Mouse (Mus musculus) erythroid progenitor cell, adult 5-6 weeks (primary cell): ENCODE data around the gene Cfap77. TPM values are rescaled to one million over a fixed set of nuclear protein-coding genes. Genes with fewer than 3 reads are reported as not detected.
"Not testable (repeated sequence)": the region's sequence is repeated elsewhere in the genome, so short reads cannot be mapped to it uniquely, and the experiment has no call there.

Experiments
- ATAC-seq: replicated peaks from 2 replicates; pipeline ENCODE4 v1.8.0; 2016; ENCODE audit warnings: moderate number of reproducible peaks, mild to moderate bottlenecking, moderate TSS enrichment, inconsistent platforms; ENCODE audit not compliant: poor library complexity, low FRiP score, severe bottlenecking
- total RNA-seq, 2 experiments: library from RNA; stranded (forward) in 1 of 2; stranded (reverse) in 1 of 2; fragments of 150-400 nt in 1 of 2; fragments of 186-747, 209-891 nt in 1 of 2; gene quantifications; 2 replicates each; pipeline versions ENCODE4 v1.2.3 to v1.2.4; 2015 to 2017; ENCODE audit warnings: low replicate concordance in 2 of 2

Cfap77 gene
- total RNA-seq (2015; ENCODE audit: low replicate concordance) (not detected in 2 replicates), total RNA-seq (2017; ENCODE audit: low replicate concordance) (not detected in 2 replicates)

DNA sequence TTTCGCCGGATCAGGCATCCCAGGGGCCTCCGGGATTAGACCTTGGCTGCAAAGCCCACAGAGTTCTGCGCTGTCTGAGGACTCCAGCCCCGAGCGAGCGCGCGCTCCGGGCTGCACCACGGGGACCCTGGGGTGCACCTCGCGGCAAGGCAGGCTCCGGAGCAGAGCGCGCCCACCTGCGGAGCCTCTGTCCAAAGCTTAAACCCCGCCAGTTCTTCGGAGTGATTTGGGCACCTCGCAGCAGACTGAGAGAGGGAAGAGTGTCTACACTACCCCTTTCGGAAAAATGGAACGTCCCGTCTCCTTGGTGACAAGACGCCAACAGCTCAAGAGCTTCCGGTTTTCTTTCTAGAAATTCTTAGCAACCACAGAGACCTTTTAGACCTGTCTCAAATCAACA is at the start of gene Cfap77:
TSS of gene Cfap77 (minus strand) at position 76 of the 400 bp plus-strand sequence.
- ATAC-seq = 0 out of 2 replicates have a peak, but pooled peaks have one; percentile 33

DNA sequence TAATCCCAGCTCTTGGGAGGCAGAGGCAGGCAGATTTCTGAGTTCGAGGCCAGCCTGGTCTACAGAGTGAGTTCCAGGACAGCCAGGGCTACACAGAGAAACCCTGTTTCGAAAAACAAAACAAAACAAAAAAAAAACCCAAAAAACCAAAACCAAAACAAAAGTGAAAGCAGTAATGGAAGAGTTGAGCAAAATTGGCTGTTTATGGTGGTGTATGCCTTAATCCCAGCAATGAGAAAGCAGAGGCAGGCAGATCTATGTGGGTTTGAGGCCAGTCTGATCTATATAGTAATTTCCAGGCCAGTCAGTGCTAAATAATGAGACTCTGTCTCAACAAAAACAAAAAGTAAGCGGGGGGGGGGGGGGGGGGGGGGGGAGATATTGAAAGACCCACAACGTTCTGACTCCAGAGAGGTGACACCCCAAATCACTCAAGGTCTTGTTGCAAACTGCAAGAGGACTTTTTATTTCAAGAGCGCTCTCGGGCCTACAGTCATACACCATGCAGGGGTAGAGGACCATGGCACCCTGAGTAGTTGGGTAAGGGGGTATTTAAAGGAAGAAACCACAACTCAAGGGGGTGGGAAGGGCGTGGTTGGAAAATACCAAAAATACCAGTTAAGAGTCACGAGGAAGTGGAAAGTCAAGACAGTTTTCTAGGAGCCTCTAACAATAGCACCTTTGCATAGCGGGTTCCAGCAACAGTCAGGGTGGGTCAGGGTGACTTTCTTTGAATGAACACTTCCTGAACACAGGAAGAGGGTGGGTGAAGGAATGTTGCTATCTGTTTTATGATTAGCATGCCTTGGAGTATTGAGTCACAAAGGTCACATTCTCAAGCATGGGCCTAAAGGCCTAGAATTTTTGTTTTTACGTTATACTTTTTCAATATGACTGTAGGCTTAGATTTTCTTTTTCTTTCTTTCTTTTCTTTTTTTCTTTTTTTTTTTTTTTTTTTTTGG is 47.8 kb upstream of the Cfap77 start:
- not testable (repeated sequence) for ATAC-seq

DNA sequence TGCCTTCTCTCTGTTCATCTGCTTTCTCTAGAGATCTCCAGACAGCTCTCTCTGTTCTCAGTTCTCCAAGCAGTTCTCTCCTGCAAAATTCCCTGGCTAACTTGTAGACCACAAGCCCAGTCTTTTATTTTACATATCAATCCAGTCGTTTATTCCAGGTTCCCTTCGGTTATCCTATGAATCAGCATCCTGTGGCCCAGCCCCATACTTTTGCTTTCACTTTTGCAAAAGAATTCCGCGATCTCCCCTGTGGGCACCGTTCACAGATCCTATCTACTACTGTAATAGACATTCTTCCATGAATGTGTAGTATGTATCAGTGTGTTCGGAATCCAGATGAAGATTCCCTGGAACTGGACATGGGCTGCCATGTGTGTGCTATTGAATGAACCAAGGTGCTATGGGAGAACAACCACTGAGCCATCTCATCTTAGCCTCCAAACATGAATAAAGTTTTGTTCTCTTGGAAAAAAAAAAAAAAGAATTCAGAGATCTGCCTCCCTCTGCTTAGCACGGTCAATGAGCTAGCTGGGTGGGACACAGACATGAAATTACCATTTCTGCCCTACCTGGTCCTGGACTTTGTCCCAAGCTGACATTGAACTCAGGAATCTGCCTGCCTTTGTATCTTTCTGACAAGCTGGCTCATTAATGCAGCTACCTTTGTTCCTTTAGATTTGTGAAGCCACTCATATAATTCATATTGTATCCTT is 46.1 kb upstream of the Cfap77 start:
- ATAC-seq = peak; percentile 14; the same call in 1 of the 2 replicates

DNA sequence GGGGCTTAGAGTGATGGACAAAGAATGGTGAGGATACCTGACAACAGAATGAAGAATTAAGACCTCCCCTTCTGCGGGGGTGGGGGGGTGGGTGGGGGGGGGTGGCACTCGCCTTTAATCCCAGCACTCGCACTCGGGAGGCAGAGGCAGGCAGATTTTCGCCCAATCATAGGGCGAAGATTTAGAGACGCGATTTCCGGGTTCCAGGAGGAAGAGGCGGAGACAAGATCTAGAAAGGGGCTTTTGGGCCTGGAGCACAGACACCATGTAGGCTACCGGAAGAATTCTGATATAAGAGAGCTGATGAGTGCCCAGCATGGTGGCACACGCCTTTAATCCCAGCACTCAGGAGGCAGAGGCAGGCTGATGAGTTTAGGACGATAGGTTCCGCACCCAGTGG is 44.8 kb upstream of the Cfap77 start:
- no peak for ATAC-seq

DNA sequence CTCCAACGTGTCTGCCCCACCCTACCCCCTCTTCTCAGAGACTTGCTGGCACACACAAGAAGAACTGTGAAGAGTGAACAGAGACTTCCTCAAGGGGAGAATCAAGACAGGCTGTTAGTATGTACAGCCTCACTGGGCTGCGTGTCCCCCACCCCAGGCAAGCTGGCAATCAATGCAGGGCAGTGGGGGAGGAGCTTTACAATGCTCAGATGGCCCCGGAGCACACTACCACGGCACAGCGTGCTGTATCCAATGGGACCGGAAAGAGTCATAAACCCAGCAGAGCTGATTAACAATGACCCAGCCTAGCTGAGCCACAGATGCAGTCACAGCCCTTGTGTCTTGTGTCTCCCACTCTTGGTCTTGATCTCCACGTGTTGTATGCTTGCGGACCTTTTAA is 43.9 kb upstream of the Cfap77 start:
- no peak for ATAC-seq

DNA sequence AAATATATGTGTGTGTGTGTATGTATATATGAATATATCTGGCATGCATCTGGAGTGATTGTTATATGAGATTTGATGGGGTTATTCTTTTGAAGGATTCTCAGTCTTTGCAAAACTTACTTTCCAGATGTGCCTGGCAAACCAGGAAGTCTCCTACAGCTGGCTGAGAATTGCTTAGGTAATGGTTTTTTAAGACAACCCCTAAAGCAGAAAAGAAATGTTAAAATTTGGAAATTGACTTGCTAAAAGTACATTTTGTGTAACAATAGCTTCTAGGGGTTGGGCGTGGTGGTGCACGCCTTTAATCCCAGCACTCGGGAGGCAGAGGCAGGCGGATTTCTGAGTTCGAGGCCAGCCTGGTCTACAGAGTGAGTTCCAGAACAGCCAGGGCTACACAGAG is 43.1 kb upstream of the Cfap77 start:
- ATAC-seq = not testable (repeated sequence)

DNA sequence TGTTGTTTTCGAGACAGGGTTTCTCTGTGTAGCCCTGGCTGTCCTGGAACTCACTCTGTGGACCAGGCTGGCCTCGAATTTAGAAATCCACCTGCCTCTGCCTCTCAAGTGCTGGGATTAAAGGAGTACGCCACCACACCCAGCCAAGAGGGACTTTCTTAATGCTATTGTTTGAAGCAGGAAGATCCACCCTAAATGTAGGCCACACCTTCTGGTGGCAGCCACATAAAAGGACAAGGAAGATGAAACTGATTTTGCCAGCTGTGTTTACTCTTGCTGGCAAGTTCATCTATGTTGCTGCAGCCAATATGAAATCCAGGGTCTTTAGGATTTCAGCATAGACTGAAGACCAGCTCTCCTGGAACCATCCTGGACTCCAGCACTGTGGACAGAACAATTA is 42.6 kb upstream of the Cfap77 start:
- no peak for ATAC-seq

DNA sequence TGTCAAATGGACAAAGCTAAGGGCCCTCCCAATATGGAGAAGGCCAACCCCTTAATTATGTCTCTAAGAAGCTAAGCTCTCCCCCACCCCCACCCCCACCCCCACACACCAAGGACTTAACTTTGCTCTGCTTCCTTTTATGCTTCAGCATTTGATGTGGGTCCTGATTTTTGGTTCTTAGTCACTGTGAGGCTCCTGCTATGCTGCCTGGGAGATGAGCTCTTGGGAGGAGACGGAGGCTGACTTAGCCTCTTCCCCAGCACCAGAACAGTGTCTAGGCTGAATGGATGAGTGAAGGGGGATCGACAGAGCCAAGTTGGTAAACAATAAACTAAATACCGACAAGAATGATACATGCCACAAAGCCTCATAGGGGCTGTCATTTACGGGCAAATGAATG is 41.9 kb upstream of the Cfap77 start:
- no peak for ATAC-seq

DNA sequence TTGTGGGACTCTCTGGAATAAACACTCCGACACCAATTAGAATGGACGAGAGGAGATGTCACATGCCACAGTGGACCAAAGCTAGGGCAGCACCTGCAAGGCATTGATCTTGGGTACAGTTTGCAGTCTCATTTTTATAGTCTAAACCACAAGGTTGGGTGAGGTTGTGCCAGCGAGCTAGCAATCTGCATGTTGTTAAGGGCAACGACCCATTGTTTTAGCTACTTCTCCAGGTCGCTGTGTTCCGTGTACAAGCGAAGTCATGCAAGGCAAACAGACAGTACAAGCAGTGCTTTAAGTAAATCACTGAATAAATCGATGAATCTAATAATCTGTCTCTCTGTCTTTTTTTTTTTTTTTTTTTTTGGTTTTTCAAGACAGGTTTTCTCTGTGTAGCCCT is 40.8 kb upstream of the Cfap77 start:
- ATAC-seq = no peak

DNA sequence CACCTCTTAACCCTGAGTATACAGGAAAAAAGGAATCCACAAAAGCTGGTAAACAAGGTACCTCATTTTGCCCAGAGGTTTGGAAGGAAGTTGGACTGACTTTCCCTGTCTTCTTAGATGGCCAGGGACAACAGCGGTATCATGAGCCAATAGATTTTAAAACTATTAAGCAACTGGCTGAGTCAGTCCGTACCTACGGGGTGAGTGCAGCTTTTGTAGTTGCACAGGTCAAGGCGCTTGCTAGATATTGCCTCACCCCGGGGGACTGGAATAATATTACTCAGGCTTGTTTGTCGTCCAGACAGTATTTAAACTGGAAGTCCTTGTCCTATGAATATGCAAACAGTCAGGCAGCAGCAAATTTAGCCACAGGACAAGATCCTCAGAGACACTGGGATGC is 34.4 kb upstream of the Cfap77 start:
- not testable (repeated sequence) for ATAC-seq

DNA sequence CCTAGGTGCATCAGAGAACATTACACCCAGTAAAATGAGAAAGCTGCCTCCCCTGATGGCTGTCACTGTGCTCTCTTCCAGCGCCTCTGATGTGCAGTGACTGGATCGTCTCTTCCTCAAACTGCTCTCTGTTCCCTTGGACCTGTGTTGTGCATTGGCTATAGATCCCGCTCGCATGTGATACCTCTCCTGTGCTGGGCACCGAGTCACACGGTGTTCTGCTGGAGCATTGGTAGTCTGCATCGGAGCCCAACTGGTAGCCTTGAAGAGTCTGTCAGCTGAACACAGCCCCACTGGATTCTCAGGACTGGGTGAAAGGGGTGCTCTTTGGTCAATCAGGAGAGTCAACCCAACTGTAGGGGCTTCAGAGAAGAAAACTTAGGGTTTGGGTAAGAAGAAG is 31.2 kb upstream of the Cfap77 start:
- ATAC-seq = no peak

DNA sequence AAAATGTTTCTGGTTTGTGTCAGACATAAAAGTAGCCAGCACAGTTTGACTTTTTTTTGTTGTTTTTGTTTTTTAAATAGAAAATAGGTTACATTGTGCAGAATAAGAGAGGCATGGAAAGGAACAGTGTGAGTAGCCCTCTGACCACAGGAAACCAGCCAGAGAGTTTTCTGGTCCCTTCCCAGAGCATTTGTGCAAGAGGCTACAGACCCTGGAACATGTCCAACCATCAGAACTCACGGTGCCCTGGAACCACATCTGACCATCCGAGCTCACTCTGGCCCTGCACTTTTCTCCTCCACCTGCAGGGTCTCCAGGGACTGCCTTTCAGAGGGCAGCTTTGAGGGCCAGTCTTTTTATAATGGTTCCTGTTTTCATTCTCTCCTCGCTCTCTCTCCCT is 27.1 kb upstream of the Cfap77 start:
- ATAC-seq = no peak

DNA sequence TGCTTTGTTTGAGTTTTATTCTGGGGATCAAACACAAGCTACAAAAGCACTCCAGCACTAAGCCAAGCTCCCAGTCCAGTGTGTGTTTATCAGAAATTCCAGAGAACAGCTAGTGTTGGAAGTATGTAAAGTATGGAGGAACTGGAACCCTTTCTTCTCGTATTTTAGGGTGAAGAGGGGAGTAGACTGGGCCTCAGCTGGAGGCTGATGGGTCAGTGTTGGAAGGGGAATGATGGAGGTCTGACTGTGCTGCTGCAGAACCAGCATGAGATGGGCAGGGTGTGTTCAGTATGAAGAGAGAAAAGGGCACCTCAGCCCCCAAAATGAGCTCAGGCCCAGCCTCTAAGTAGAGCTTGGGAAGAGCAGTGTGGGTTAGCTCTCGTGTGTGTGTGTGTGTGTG is 21.4 kb upstream of the Cfap77 start:
- ATAC-seq = no peak

DNA sequence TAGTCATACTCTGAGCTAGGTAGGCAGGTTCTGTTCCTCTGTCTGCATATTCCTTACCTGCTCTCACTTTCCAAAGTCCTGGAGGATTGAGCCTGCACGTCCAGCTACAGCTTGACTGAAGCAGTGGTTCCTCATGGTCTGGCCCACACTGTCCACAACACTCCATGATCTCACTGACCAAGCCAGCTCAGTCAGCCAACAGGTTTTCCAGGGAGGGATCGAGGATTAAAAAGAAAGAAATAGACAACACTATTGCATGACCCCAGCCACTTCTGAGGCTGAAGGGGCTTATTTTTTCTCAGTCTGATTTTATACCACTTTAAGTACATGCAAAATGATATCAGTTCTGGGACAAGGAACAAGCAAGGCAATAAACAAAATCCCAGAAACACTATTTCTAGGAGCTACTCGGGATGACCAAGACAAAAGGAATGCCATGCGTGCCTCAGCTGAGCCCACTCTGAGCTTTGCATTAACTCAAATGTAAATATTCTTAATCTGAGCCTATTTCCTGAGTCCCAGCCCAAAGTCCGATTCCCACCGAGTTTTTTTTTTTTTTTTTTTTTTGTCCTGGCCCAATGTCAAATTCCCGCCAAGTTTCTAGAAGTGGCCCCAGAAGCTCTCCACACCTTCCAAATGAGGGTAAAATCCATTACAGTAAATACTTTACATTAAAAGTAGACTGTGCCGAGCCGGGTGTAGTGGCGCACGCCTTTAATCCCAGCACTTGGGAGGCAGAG is 20.6 kb upstream of the Cfap77 start:
- no peak for ATAC-seq

DNA sequence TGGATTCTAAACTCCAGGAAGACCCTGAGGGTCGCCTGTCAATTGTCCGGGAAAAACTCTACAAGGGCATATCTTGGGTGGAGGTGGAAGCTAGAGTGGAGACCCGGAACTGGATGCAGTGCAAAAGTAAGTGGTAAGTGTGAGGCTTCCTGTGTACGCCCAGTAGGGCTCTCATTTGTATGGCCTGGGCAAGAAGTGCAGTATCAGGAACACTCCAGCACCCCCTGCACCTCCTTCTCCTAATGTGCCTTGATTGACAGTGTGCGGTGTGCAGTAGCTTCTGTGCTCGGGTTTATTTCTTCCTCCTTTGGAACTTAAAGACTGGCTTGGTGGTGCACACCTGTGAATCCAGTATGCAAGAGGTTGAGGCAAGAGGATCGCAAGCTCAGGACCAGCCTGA is 19.8 kb upstream of the Cfap77 start:
- no peak for ATAC-seq

DNA sequence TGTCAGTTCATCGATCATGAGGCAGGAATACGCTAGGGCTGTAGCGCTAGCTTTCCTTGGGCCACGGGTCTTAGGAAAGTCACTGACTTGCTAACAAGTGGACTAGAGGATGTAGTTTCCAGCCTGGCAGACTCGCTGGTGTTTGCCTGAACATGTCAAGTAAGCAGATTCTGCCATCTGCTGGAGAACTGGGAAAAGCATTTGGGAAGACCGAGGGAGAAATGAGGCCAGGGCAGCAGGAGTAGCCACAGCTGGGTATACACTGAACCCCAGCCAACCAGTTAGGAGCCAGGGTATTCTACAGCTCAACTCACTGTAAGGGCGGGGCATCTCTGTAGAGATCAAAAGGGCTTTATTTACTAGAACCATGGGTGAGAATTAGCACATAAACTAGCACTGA is 11.5 kb upstream of the Cfap77 start:
- no peak for ATAC-seq

DNA sequence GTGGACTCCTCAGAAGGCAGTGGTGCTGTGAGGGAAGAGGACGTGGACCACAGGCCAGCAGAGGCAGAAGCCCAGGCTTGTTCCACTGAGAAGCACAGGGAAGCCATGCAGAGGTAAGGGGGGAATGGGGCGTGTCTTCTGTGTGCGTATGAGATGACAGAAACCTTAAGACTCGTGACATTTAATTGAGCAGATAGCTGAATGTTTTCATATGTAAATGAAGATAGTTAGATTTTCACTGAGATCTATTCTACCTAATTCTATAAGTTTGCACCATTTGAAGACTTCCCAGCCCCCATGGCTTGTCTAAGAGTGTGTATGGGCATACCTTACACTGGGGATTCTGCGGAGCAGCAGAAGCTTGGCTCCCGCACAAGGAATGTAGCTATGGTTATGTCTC is 10.9 kb upstream of the Cfap77 start:
- no peak for ATAC-seq

DNA sequence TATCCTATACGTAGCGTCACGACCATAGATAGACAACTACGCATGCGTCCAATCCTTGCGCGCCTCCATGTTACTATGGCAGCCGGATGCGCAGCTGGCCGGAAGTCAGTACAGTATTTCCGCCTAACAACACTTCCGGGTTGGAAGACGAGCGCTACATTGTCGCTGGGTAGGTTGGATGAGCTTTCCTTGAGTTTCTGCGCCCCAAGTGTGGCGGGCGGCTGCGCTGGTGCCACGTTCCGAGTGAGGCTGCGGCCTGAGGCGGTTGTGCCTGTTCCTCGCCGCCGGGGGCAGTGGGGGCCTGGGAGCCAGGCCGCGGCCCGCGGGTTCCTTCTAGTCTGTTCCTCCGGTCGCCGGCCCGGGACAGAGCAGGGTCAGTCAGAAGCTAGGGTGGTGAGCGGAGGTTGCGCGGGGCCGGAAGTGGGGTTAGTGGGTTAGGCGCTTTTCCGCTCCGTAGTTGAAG is 5.3 kb upstream of the Cfap77 start, which contains the start of gene Ttf1:
TSS of gene Ttf1 (plus strand) at position 128 of the 463 bp plus-strand sequence.
- peak; percentile 96 for ATAC-seq

DNA sequence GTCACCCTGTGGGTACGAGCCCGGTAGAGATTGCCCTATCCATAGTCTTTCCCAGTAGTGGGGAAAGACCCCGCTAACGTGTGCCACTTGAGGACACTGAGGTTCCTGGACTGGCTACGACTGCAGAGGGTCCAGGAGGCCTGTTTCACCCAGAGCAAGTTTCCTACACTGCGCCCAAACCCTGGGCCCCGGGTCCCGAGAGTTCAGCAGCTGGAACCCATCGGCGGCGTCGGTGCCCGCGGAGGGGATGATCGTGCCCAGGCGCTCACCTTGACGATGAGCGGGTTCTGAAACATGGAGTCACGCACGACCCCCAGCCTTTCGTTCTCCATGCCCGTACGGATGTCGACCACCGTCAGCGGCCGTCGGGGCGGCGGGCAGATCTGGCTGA is 326 bp downstream of the Cfap77 start:
- ATAC-seq = no peak; the same call in 1 of the 2 replicates
